Mouse (Mus musculus) liver, adult 2 months (tissue): ENCODE measurements at regions not wholly inside any gene's neighbourhood (a gene's known extent, or its start where the extent isn't known, plus 50 kb on each side); places are given as distances from the start of the nearest gene placed in this dataset.

ENCODE experiments used
- CTCF ChIP-seq: fragments of 200-500 bp; IDR thresholded peaks from 2 replicates; pipeline ENCODE4 v1.5.1; 2011; ENCODE audit warnings: low read depth, low read length, control low read depth
- POLR2A ChIP-seq: fragments of 200-500 bp; IDR thresholded peaks from 2 replicates; pipeline ENCODE4 v1.6.1; 2011; ENCODE audit warnings: low read length, control low read depth; ENCODE audit not compliant: insufficient read depth; ENCODE audit errors: extremely low read depth

DNA sequence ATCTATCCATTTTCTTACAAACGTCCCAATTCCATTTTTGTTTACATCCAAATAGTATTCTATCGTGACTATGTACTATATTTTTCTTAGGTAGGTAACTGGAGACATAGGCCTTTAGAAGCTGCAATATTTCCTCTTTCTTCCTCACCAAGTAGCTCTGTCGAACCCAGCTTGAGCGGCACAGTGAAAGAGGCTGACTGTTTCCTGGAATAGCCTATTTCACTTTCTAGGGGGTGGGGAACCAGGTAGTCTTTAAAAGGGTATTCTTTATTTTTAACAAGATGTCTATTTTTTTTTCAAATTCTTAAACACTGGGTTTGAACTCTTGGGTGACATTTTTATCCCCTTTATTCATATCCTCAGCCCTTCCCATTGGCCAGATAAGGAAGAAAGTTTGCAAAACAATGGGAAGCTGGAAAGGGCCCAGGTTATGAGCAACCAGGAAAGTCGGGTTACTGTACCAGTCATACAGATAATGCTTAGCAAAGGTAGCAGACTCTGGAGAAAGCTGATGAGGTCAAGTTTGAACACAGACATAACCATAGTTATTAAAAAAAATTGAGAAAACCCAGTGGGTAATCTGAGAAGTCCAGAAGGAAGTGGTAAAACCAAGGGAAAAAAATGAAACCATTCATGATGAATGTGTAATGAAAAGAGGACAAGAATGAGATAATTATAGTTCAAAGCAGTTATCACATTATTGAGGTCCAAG is 103.3 kb upstream of the Tnfaip3 start:
- TF ChIP-seq POLR2A (no peak), CTCF (no peak)
